Mouse (Mus musculus) erythroid progenitor cell, adult 5-6 weeks (primary cell): ENCODE data around the gene Plaur. TPM values are rescaled to one million over a fixed set of nuclear protein-coding genes. Genes with fewer than 3 reads are reported as not detected.
"Not testable (repeated sequence)": the region's sequence is repeated elsewhere in the genome, so short reads cannot be mapped to it uniquely, and the experiment has no call there.

ENCODE experiments used
- ATAC-seq: replicated peaks from 2 replicates; pipeline ENCODE4 v1.8.0; 2016; ENCODE audit warnings: moderate number of reproducible peaks, mild to moderate bottlenecking, moderate TSS enrichment, inconsistent platforms; ENCODE audit not compliant: poor library complexity, low FRiP score, severe bottlenecking
- total RNA-seq, 2 experiments: library from RNA; stranded (forward) in 1 of 2; stranded (reverse) in 1 of 2; fragments of 150-400 nt in 1 of 2; fragments of 186-747, 209-891 nt in 1 of 2; gene quantifications; 2 replicates each; pipeline versions ENCODE4 v1.2.3 to v1.2.4; 2015 to 2017; ENCODE audit warnings: low replicate concordance in 2 of 2

The Plaur gene
- total RNA-seq, 2 experiments from 2014 or later = 1.1 to 2.9 TPM

GRCm38 (mm10) chr7:24505447-24506064 is 43.3 kb downstream of the Plaur start:
- ATAC-seq = no peak

GRCm38 (mm10) chr7:24506065-24506459 is 43.8 kb downstream of the Plaur start:
- ATAC-seq = no peak

- ATAC-seq = no peak
Observed at GRCm38 (mm10) chr7:24506476-24506837, 44.2 kb downstream of the Plaur start.

GRCm38 (mm10) chr7:24506838-24507725 is 44.8 kb downstream of the Plaur start, which contains the start of gene Zfp428:
Gene Zfp428, plus strand, starts transcription at chr7:24507006.
- ATAC-seq = peak; percentile 69

- ATAC-seq = 0 out of 2 replicates have a peak, but pooled peaks have one; percentile 8
Observed at GRCm38 (mm10) chr7:24507726-24508114, 45.4 kb downstream of the Plaur start.

GRCm38 (mm10) chr7:24512355-24512754 is 50.1 kb downstream of the Plaur start, which contains the start of gene AC161166.1:
Gene AC161166.1, minus strand, starts transcription at chr7:24512455.
- ATAC-seq = no peak

DNA sequence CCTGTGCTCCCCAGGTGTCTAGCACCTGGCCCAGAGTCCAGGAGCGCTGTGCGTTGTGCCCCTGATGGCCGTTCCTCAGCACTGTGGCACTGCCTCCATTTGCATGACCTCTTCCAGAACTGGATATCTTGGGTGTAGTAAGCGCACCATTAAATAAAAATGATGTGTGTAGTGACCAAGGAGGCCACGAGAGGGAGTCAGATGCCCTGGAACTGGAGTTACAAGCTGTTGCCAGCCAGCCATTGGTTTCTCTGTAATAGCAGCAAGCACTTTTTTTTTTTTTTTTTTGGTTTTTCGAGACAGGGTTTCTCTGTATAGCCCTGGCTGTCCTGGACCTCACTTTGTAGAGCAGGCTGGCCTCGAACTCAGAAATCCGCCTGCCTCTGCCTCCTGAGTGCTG is 54.0 kb downstream of the Plaur start:
- not testable (repeated sequence) for ATAC-seq

- no peak for ATAC-seq
Observed at GRCm38 (mm10) chr7:24517077-24517476, 54.8 kb downstream of the Plaur start.

- no peak for ATAC-seq
Observed at GRCm38 (mm10) chr7:24517654-24518053, 55.4 kb downstream of the Plaur start.

DNA sequence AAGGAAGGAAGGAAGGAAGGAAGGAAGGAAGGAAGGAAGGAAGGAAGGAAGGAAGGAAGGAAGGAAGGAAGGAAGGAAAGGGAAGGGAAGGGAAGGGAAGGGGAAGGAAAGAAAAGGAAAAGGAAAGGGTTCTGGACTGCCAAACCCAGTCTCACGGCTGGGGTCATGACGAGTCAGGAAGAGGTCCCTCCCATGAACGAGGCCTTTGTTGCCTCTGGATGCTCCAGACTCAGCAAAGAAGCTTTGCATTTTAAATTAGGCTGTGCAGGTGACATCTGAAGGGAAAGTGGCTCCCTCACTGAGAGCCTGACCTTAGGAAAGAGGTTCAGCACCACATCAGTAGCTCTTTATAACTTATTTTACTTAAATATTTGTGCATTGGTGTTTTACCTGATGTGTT is 56.8 kb downstream of the Plaur start:
- no peak for ATAC-seq

GRCm38 (mm10) chr7:24520054-24520453 is 57.8 kb downstream of the Plaur start:
- ATAC-seq = not testable (repeated sequence)

DNA sequence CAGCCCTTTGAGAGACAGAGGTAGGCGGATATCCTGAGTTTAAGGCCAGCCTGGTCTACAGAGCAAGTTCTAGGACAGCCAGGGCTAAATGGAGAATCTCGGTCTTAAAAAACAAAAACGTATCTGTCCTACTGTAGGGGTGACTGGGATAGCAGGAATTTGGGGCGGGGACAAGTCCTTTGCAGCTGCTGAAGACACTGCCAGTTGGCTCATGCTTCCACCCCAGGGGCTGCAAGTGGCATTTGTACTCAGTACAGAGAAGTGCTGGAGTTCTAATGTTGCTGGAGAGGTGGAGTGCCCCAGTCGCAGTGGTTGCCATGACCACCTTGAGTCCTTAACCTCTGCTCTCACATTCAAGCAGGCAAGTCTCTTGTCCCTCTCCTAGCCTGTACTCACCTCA is 60.5 kb downstream of the Plaur start:
- ATAC-seq = no peak

DNA sequence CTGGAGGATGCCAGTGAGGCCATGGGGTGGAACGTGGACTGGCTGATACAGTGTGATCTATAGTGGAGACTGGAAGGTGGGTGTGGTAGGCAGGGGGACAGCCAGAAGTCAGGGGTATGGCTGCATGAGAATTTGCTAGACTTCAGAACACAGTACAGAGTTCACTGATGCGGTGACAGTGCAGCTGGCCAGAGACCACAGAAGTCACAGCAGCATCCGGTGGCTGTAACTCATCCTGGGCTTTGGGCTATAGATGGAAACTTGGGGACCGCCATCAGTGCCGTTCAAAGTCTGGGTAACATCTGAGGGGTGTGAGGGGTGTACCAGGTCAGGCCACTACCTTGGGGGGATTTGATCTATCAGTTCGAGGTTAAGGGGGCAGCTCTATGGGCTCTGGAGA is 61.4 kb downstream of the Plaur start:
- ATAC-seq = no peak

GRCm38 (mm10) chr7:24524978-24525377 is 62.7 kb downstream of the Plaur start:
- ATAC-seq = no peak

Other genes with a start within 250 kb of the Plaur start
- 1.3 TPM in 1 of 2 replicates, not detected in the other for gene Zfp109, start 224.9 kb upstream of the Plaur start, total RNA-seq (2015; ENCODE audit: low replicate concordance)
- 1.3 TPM in 1 of 2 replicates, not detected in the other for gene Zfp109, start 224.9 kb upstream of the Plaur start, total RNA-seq (2017; ENCODE audit: low replicate concordance)
- not detected in 2 replicates for gene Zfp108, start 207.7 kb upstream of the Plaur start, total RNA-seq (2015; ENCODE audit: low replicate concordance)
- not detected in 2 replicates for gene Zfp108, start 207.7 kb upstream of the Plaur start, total RNA-seq (2017; ENCODE audit: low replicate concordance)
- gene Zfp93, start 192.1 kb upstream of the Plaur start, total RNA-seq (2015; ENCODE audit: low replicate concordance) = not detected in 2 replicates
- 0.39 and 0.83 TPM in 2 replicates for gene Zfp93, start 192.1 kb upstream of the Plaur start, total RNA-seq (2017; ENCODE audit: low replicate concordance)
- 1.1 and 2.5 TPM in 2 replicates for gene Zfp61, start 161.3 kb upstream of the Plaur start, total RNA-seq (2015; ENCODE audit: low replicate concordance)
- 1.8 TPM in 1 of 2 replicates, not detected in the other for gene Zfp61, start 161.3 kb upstream of the Plaur start, total RNA-seq (2017; ENCODE audit: low replicate concordance)
- 0.72 TPM in 1 of 2 replicates, not detected in the other for gene Zfp94, start 145.8 kb upstream of the Plaur start, total RNA-seq (2015; ENCODE audit: low replicate concordance)
- 0.39 TPM in 1 of 2 replicates, not detected in the other for gene Zfp94, start 145.8 kb upstream of the Plaur start, total RNA-seq (2017; ENCODE audit: low replicate concordance)
- gene Tescl, start 128.5 kb upstream of the Plaur start, total RNA-seq (2015; ENCODE audit: low replicate concordance) = not detected in 2 replicates
- not detected in 2 replicates for gene Tescl, start 128.5 kb upstream of the Plaur start, total RNA-seq (2017; ENCODE audit: low replicate concordance)
- not detected in 2 replicates for gene Lypd5, start 113.3 kb upstream of the Plaur start, total RNA-seq (2015; ENCODE audit: low replicate concordance)
- not detected in 2 replicates for gene Lypd5, start 113.3 kb upstream of the Plaur start, total RNA-seq (2017; ENCODE audit: low replicate concordance)
- gene Kcnn4, start 92.2 kb upstream of the Plaur start, total RNA-seq (2015; ENCODE audit: low replicate concordance) = 237 and 287 TPM in 2 replicates
- 417 and 443 TPM in 2 replicates for gene Kcnn4, start 92.2 kb upstream of the Plaur start, total RNA-seq (2017; ENCODE audit: low replicate concordance)
- gene Smg9, start 62.9 kb upstream of the Plaur start, total RNA-seq (2015; ENCODE audit: low replicate concordance) = 33.9 and 52.0 TPM in 2 replicates
- gene Smg9, start 62.9 kb upstream of the Plaur start, total RNA-seq (2017; ENCODE audit: low replicate concordance) = 25.2 and 42.7 TPM in 2 replicates
- gene Irgc1, start 10.2 kb upstream of the Plaur start, total RNA-seq (2015; ENCODE audit: low replicate concordance) = not detected in 2 replicates
- gene Irgc1, start 10.2 kb upstream of the Plaur start, total RNA-seq (2017; ENCODE audit: low replicate concordance) = not detected in 2 replicates
- gene Cadm4, start 19.5 kb downstream of the Plaur start, total RNA-seq (2015; ENCODE audit: low replicate concordance) = not detected in 2 replicates
- not detected in 2 replicates for gene Cadm4, start 19.5 kb downstream of the Plaur start, total RNA-seq (2017; ENCODE audit: low replicate concordance)
- gene Zfp428, start 44.5 kb downstream of the Plaur start, total RNA-seq (2015; ENCODE audit: low replicate concordance) = 0.84 TPM in 1 of 2 replicates, not detected in the other
- 2.0 TPM in 1 of 2 replicates, not detected in the other for gene Zfp428, start 44.5 kb downstream of the Plaur start, total RNA-seq (2017; ENCODE audit: low replicate concordance)
- gene AC161166.1, start 50.0 kb downstream of the Plaur start, total RNA-seq (2015; ENCODE audit: low replicate concordance) = not detected in 2 replicates
- not detected in 2 replicates for gene AC161166.1, start 50.0 kb downstream of the Plaur start, total RNA-seq (2017; ENCODE audit: low replicate concordance)
- gene Irgq, start 68.2 kb downstream of the Plaur start, total RNA-seq (2015; ENCODE audit: low replicate concordance) = 1.1 and 1.3 TPM in 2 replicates
- gene Irgq, start 68.2 kb downstream of the Plaur start, total RNA-seq (2017; ENCODE audit: low replicate concordance) = 0.90 and 2.8 TPM in 2 replicates
- gene Pinlyp, start 83.6 kb downstream of the Plaur start, total RNA-seq (2015; ENCODE audit: low replicate concordance) = not detected in 2 replicates
- not detected in 2 replicates for gene Pinlyp, start 83.6 kb downstream of the Plaur start, total RNA-seq (2017; ENCODE audit: low replicate concordance)
- 37.1 and 39.4 TPM in 2 replicates for gene Xrcc1, start 83.8 kb downstream of the Plaur start, total RNA-seq (2015; ENCODE audit: low replicate concordance)
- 36.7 and 62.5 TPM in 2 replicates for gene Xrcc1, start 83.8 kb downstream of the Plaur start, total RNA-seq (2017; ENCODE audit: low replicate concordance)
- 11.2 and 11.3 TPM in 2 replicates for gene Ethe1, start 125.1 kb downstream of the Plaur start, total RNA-seq (2015; ENCODE audit: low replicate concordance)
- 6.8 and 9.2 TPM in 2 replicates for gene Ethe1, start 125.1 kb downstream of the Plaur start, total RNA-seq (2017; ENCODE audit: low replicate concordance)
- gene Zfp575, start 125.2 kb downstream of the Plaur start, total RNA-seq (2015; ENCODE audit: low replicate concordance) = not detected in 2 replicates
- 0.26 TPM in 1 of 2 replicates, not detected in the other for gene Zfp575, start 125.2 kb downstream of the Plaur start, total RNA-seq (2017; ENCODE audit: low replicate concordance)
- gene Phldb3, start 148.3 kb downstream of the Plaur start, total RNA-seq (2015; ENCODE audit: low replicate concordance) = not detected in 2 replicates
- gene Phldb3, start 148.3 kb downstream of the Plaur start, total RNA-seq (2017; ENCODE audit: low replicate concordance) = 0.64 and 7.0 TPM in 2 replicates
- not detected in 2 replicates for gene Lypd3, start 174.1 kb downstream of the Plaur start, total RNA-seq (2015; ENCODE audit: low replicate concordance)
- not detected in 2 replicates for gene Lypd3, start 174.1 kb downstream of the Plaur start, total RNA-seq (2017; ENCODE audit: low replicate concordance)
- gene Tex101, start 214.2 kb downstream of the Plaur start, total RNA-seq (2015; ENCODE audit: low replicate concordance) = not detected in 2 replicates
- gene Tex101, start 214.2 kb downstream of the Plaur start, total RNA-seq (2017; ENCODE audit: low replicate concordance) = not detected in 2 replicates
- not detected in 2 replicates for gene BC049730, start 246.8 kb downstream of the Plaur start, total RNA-seq (2015; ENCODE audit: low replicate concordance)
- gene BC049730, start 246.8 kb downstream of the Plaur start, total RNA-seq (2017; ENCODE audit: low replicate concordance) = not detected in 2 replicates